ENCODE assay signal across 8 mouse cellular contexts in the genomic region with DNA sequence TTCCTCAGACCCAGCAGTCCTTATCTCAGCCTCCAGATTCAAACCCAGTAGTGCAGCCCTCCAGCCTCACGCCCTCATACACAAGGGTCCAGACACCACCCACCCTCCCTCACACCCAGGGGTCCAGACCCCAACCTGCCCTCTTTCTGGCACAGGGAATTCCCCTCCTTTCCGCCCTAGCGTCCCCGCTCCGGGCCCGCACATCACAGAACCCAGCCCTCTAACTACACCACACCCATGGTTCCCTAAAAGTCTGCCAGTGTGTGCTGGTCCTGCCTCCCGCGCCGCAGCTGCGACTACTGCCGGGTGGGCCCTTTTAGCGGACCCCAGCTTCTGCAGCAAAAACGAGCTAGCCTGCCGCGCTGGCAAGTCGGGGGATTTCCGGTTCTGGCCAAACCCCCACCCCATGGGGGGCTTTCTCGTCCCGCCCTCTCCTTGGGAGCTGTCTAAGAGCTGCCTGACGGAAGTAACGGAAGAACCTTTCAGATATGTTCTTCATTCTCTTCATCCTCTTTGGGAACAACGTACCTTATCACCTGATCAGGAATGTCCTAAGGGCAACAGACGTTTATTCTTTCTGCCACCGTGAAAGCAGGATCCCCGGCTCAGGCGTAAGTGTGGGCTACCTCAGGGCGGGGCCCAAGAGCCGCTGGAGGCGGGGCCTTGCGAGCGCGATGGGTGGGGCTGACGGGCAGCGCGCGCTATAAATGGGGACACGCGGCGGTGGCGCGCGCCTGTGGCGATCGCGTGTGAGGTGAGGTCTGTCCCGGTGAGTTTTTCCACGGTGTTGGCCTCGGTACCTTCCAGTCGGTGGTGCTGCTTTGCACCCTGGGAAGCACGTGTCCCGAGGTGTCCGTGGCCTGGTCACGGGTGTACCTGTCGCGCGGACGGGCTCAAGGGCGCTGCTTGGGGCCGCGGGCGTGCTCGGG. TPM values are rescaled to one million over a fixed set of nuclear protein-coding genes. Genes with fewer than 3 reads are reported as not detected.
DNase-seq lines count a peak whose midpoint lies in the region; ATAC-seq and TF ChIP-seq lines count a peak whose summit lies in the region.

A gene (minus strand): TSS at position 641 of the 929 bp plus-strand sequence.
A gene (plus strand): TSS at position 668 of the 929 bp plus-strand sequence.

- intact Hi-C loops in gastrocnemius, adult 2 months (cut with DNase I), result loop anchor here (2.0 kb wide), 1 partner anchor 16 kb away; no protein-coding TSS in a partner anchor
- intact Hi-C loops in left cerebral cortex, adult 2 months (cut with DNase I), result no loop called here

- H3K27ac ChIP-seq in gastrocnemius, adult 2 months, result peak within 1 kb of the TSS; percentile 97
- peak within 1 kb of the TSS; percentile 98 for H3K27ac ChIP-seq in hindbrain, postnatal 0 days
- peak within 1 kb of the TSS; percentile 96 for H3K27ac ChIP-seq in left cerebral cortex, adult 2 months

- peak within 1 kb of the TSS; percentile 82 for H3K4me2 ChIP-seq in hindbrain, postnatal 0 days (ENCODE audit: low read depth, low read length)

- no peak for TF ChIP-seq CTCF in gastrocnemius, adult 2 months (IDR thresholded peaks at IDR 0.05)
- TF ChIP-seq CTCF in hindbrain, postnatal 0 days (IDR thresholded peaks at IDR 0.05; ENCODE audit: low read depth), result no peak; the same call in 1 of the 2 replicates
- TF ChIP-seq CTCF in left cerebral cortex, adult 2 months (IDR thresholded peaks at IDR 0.05), result no peak; the same call in 1 of the 2 replicates

- peak; percentile 93 for DNase-seq in ZHBTc4 (ENCODE audit: low read depth, low spot score)
- peak; percentile 93 for DNase-seq in gastrocnemius, adult 2 months
- DNase-seq in hindbrain, postnatal 0 days (ENCODE audit: low spot score), result peak; percentile 96
- DNase-seq in left cerebral cortex, adult 2 months (ENCODE audit: extremely low spot score in 1 of 2, low spot score in 2 of 2), result peak; percentile 90
- peak; percentile 89 to 91 for DNase-seq in right cerebral cortex, adult 2 months (ENCODE audit: low spot score in 2 of 2)
- peak; percentile 91 for DNase-seq in urinary bladder, postnatal 14 days (ENCODE audit: low spot score)

- H3K9me3 ChIP-seq in hindbrain, postnatal 0 days (ENCODE audit: low read length), result no peaks in the 10 kb centered on the region

- peaks cover 15% of the 10 kb centered on the region for H3K36me3 ChIP-seq in hindbrain, postnatal 0 days (ENCODE audit: insufficient read depth, low read length)

- peak within 1 kb of the TSS; percentile 94 for H3K4me3 ChIP-seq in gastrocnemius, adult 2 months
- peak within 1 kb of the TSS; percentile 91 for H3K4me3 ChIP-seq in hindbrain, postnatal 0 days (ENCODE audit: low read length)
- H3K4me3 ChIP-seq in left cerebral cortex, adult 2 months, result peak within 1 kb of the TSS; percentile 71

- H3K4me1 ChIP-seq in hindbrain, postnatal 0 days (ENCODE audit: insufficient read depth, low read length), result peaks cover 10% of the 10 kb centered on the region

- peak; percentile 80 for ATAC-seq in common myeloid progenitor, adult 5-6 weeks (replicated peaks; ENCODE audit: low read depth, poor library complexity, severe bottlenecking)
- ATAC-seq in hindbrain, postnatal 0 days, result peak; percentile 89
- peak; percentile 95 for ATAC-seq in megakaryocyte, adult 5-6 weeks (ENCODE audit: poor library complexity, severe bottlenecking)

- peak within 1 kb of the TSS; percentile 99 for H3K9ac ChIP-seq in hindbrain, postnatal 0 days (replicated peaks; ENCODE audit: low read length)

- 1% methylated on average over 62 of the region's 62 CpGs for WGBS in hindbrain, postnatal 0 days

- no peaks in the 10 kb centered on the region for H3K27me3 ChIP-seq in hindbrain, postnatal 0 days (ENCODE audit: insufficient read depth, low read length)

RNA-seq across cellular contexts. Expression of the first gene that starts in this region (rescaled TPM):
- total RNA-seq in common myeloid progenitor, adult 5-6 weeks (2017), result 0.55 and 0.73 TPM in 2 replicates
- not detected for total RNA-seq in gastrocnemius, adult 2 months (2021)
- total RNA-seq in hindbrain, postnatal 0 days (2014; rRNA removed), result 1.2 TPM in 1 of 2 replicates, not detected in the other
- 1.6 TPM in 2 replicates for polyA plus RNA-seq in hindbrain, postnatal 0 days (2015; fragmentation: Nextera tagmentation; extraction: Ambion mirVana)
- total RNA-seq in left cerebral cortex, adult 2 months (2021), result 1 to 10 TPM; 1.2 to 1.3 TPM
- 3.0 and 3.1 TPM in 2 replicates for total RNA-seq in megakaryocyte, adult 5-6 weeks (2015)
- 0.62 and 0.94 TPM in 2 replicates for total RNA-seq in megakaryocyte, adult 5-6 weeks (2017)

RNA-seq across cellular contexts. Expression of the second gene that starts in this region (rescaled TPM):
- total RNA-seq in common myeloid progenitor, adult 5-6 weeks (2017), result 97.3 and 107 TPM in 2 replicates
- 1 to 10 TPM; 6.1 to 8.2 TPM for total RNA-seq in gastrocnemius, adult 2 months (2021)
- 340 and 409 TPM in 2 replicates for total RNA-seq in hindbrain, postnatal 0 days (2014; rRNA removed)
- polyA plus RNA-seq in hindbrain, postnatal 0 days (2015; fragmentation: Nextera tagmentation; extraction: Ambion mirVana), result 239 TPM in 2 replicates
- 10 to 100 TPM; 70.1 to 80.9 TPM for total RNA-seq in left cerebral cortex, adult 2 months (2021)
- total RNA-seq in megakaryocyte, adult 5-6 weeks (2015), result 19.9 and 20.8 TPM in 2 replicates
- 17.2 and 23.0 TPM in 2 replicates for total RNA-seq in megakaryocyte, adult 5-6 weeks (2017)

Comparison
In these comparisons a context has a peak if more than half of its experiments do, and no peak if none do; other contexts are left out.
1. Peak in every context shown above with its lines: DNase-seq, ATAC-seq, H3K4me3 ChIP-seq and H3K27ac ChIP-seq.